Mouse (Mus musculus) myocyte (in vitro differentiated cells): ENCODE data around the gene Apba1. TPM values are rescaled to one million over a fixed set of nuclear protein-coding genes. Genes with fewer than 3 reads are reported as not detected.

Experiments used
- H3K27me3 ChIP-seq: one replicate; pipeline ENCODE4 v1.6.1; 2011; ENCODE audit not compliant: control insufficient read depth, insufficient read depth, insufficient read length
- H3K36me3 ChIP-seq: one replicate; pipeline ENCODE4 v1.6.1; 2011; ENCODE audit not compliant: control insufficient read depth, insufficient read depth
- H3K4me2 ChIP-seq: one replicate; pipeline ENCODE4 v1.6.1; 2011; ENCODE audit warnings: low read depth, control low read depth
- H3K4me3 ChIP-seq: one replicate; pipeline ENCODE4 v1.5.1; 2011; ENCODE audit warnings: mild to moderate bottlenecking, control low read depth, moderate library complexity
- H3K79me2 ChIP-seq: one replicate; pipeline ENCODE4 v1.6.1; 2011; ENCODE audit not compliant: control insufficient read depth, insufficient read depth
- H3ac ChIP-seq: one replicate; pipeline ENCODE4 v1.6.1; 2011; ENCODE audit not compliant: control insufficient read depth, insufficient read length
- CEBPB ChIP-seq: IDR thresholded peaks from 2 replicates; pipeline ENCODE4 v1.6.1; 2011; ENCODE audit warnings: mild to moderate bottlenecking, moderate library complexity; ENCODE audit not compliant: poor library complexity, insufficient read depth, severe bottlenecking
- E2F4 ChIP-seq: IDR thresholded peaks from one replicate; pipeline ENCODE4 v1.6.1; 2011; ENCODE audit warnings: mild to moderate bottlenecking, control low read depth, moderate library complexity; ENCODE audit not compliant: insufficient read depth
- MAX ChIP-seq: IDR thresholded peaks from one replicate; pipeline ENCODE4 v1.6.1; 2011; ENCODE audit warnings: low read depth, mild to moderate bottlenecking, control low read depth
- MYOD1 ChIP-seq, 3 experiments: IDR thresholded peaks; one replicate each; pipeline ENCODE4 v1.6.1; 2011; ENCODE audit warnings: control low read depth in 2 of 3, low read depth in 2 of 3, mild to moderate bottlenecking in 2 of 3, moderate library complexity in 1 of 3; ENCODE audit not compliant: insufficient read length in 2 of 3, control insufficient read depth in 1 of 3
- MYOG ChIP-seq, 3 experiments: IDR thresholded peaks; one replicate each; pipeline ENCODE4 v1.6.1; 2011; ENCODE audit warnings: control low read depth in 2 of 3, low read depth in 2 of 3, mild to moderate bottlenecking in 2 of 3; ENCODE audit not compliant: insufficient read length in 2 of 3, control insufficient read depth in 1 of 3, insufficient read depth in 1 of 3
- POLR2A ChIP-seq: IDR thresholded peaks from one replicate; pipeline ENCODE4 v1.6.1; 2011; ENCODE audit warnings: low read depth, mild to moderate bottlenecking, control low read depth, moderate library complexity; ENCODE audit not compliant: insufficient read length
- POLR2AphosphoS2 ChIP-seq: IDR thresholded peaks from one replicate; pipeline ENCODE4 v1.6.1; 2011; ENCODE audit warnings: low read depth, control low read depth; ENCODE audit not compliant: insufficient read length
- REST ChIP-seq: IDR thresholded peaks from one replicate; pipeline ENCODE4 v1.6.1; 2011; ENCODE audit warnings: mild to moderate bottlenecking, control low read depth, moderate library complexity; ENCODE audit not compliant: insufficient read depth, insufficient read length
- SRF ChIP-seq: IDR thresholded peaks from one replicate; pipeline ENCODE4 v1.6.1; 2011; ENCODE audit warnings: low read depth; ENCODE audit not compliant: control insufficient read depth, insufficient read length
- TCF12 ChIP-seq: IDR thresholded peaks from one replicate; pipeline ENCODE4 v1.6.1; 2011; ENCODE audit warnings: mild to moderate bottlenecking, control low read depth; ENCODE audit not compliant: poor library complexity, insufficient read depth, severe bottlenecking
- TCF3 ChIP-seq: IDR thresholded peaks from one replicate; pipeline ENCODE4 v1.6.1; 2011; ENCODE audit warnings: low read depth, control low read depth; ENCODE audit not compliant: insufficient read length
- USF1 ChIP-seq: IDR thresholded peaks from one replicate; pipeline ENCODE4 v1.6.1; 2011; ENCODE audit warnings: low read depth, mild to moderate bottlenecking, control low read depth, moderate library complexity
- polyA plus RNA-seq: library from polyadenylated mRNA; unstranded; fragments of >200 nt; fragmentation: generic; extraction: Trizol; gene quantifications from one replicate; pipeline ENCODE4 v1.2.1, GENCODE M21; 2012; ENCODE audit warnings: missing spikeins

Apba1 gene
- polyA plus RNA-seq, 1 experiment, result 0.13 TPM

DNA sequence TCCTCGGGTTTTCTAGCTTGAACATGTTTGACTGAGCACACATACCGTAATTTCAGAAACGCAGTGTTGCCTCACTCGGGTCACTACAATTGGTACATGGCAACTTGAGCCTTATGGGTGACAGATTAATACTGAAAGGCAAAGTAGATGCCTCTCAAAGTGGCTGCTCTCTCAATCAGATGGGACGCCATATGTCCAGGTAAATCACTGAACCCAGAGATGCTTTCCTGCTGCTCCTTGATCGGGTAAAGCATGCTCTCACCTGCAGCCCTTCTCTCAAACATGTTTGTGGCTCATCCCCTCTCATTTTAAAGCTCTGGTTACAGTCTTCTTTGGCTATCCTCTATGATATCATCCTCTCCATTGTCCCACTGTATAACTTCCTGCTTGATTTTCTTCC, 4.7 kb downstream of the Apba1 start:
- H3K27me3 ChIP-seq, result peaks cover 43% of the 10 kb centered on the region
- TF ChIP-seq USF1 (no peak), MYOD1 (IDR thresholded peaks at IDR 0.05; ENCODE audit: control insufficient read depth in 1 of 3, insufficient read length in 2 of 3, low read depth in 2 of 3) (no peak), MAX (no peak), POLR2A (no peak), CEBPB (no peak), POLR2AphosphoS2 (no peak), TCF12 (no peak), SRF (no peak), MYOG (IDR thresholded peaks at IDR 0.05; ENCODE audit: control insufficient read depth in 1 of 3, insufficient read depth in 1 of 3, insufficient read length in 2 of 3, low read depth in 2 of 3) (no peak)
- no peaks in the 10 kb centered on the region for H3K79me2 ChIP-seq
- H3K4me2 ChIP-seq, result no peak overlapping the region
- no peak overlapping the region for H3ac ChIP-seq
- no peak overlapping the region for H3K4me3 ChIP-seq
- H3K36me3 ChIP-seq, result no peaks in the 10 kb centered on the region

DNA sequence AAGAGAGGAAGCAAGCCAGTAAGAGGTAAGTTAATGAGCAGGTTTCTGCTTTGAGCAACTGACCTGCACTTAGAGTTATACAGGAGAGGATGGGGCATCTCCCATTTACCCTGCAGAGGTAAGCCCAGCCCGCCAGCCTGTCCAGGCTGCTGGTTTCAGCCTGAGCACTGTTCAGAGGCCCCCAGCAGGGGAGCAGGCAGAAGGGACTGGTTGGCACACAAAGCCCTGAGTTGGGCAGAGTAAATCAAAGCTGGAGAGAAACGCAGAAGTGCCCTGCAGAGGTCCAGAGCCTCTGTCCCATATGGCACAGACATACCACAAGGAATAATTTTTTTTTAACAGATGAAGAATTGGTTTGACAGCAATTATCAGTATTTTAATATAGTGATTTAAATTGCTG, 5.4 kb downstream of the Apba1 start:
- TF ChIP-seq MYOD1 (IDR thresholded peaks at IDR 0.05; ENCODE audit: control insufficient read depth in 1 of 3, insufficient read length in 2 of 3, low read depth in 2 of 3) (no peak), TCF12 (no peak), POLR2AphosphoS2 (no peak), MYOG (IDR thresholded peaks at IDR 0.05; ENCODE audit: control insufficient read depth in 1 of 3, insufficient read depth in 1 of 3, insufficient read length in 2 of 3, low read depth in 2 of 3) (no peak), E2F4 (no peak), REST (no peak), USF1 (no peak), CEBPB (no peak), SRF (no peak), MAX (no peak), POLR2A (no peak), TCF3 (no peak)
- Histone ChIP-seq H3K4me3 (no peak overlapping the region), H3K79me2 (no peaks in the 10 kb centered on the region), H3K27me3 (peaks cover 41% of the 10 kb centered on the region), H3K4me2 (no peak overlapping the region), H3K36me3 (no peaks in the 10 kb centered on the region), H3ac (no peak overlapping the region)

DNA sequence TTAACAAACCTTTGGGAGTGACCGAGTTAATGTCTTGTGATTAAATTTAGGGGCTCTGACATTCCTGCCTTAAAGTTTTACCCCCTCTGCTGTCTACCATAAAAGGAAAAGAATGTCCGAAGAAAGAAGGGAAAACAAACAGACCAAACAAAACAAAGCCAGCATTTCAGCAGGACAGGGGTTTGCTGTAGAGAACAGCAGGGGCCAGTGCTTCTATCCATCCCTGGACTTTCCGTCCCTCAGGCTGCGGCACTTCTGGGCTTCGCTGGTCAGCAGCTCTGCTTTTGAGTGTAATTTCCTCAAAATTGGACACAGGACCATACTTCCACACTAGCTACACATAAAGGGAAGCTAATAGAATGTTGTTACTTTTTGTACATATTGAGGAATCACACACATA, 10.2 kb downstream of the Apba1 start:
- Histone ChIP-seq H3K79me2 (no peaks in the 10 kb centered on the region), H3K36me3 (no peaks in the 10 kb centered on the region), H3K4me3 (no peak overlapping the region), H3ac (no peak overlapping the region), H3K27me3 (peaks cover 20% of the 10 kb centered on the region), H3K4me2 (no peak overlapping the region)
- TF ChIP-seq MYOD1 (IDR thresholded peaks at IDR 0.05; ENCODE audit: control insufficient read depth in 1 of 3, insufficient read length in 2 of 3, low read depth in 2 of 3) (no peak), E2F4 (no peak), SRF (no peak), USF1 (no peak), POLR2AphosphoS2 (no peak)

DNA sequence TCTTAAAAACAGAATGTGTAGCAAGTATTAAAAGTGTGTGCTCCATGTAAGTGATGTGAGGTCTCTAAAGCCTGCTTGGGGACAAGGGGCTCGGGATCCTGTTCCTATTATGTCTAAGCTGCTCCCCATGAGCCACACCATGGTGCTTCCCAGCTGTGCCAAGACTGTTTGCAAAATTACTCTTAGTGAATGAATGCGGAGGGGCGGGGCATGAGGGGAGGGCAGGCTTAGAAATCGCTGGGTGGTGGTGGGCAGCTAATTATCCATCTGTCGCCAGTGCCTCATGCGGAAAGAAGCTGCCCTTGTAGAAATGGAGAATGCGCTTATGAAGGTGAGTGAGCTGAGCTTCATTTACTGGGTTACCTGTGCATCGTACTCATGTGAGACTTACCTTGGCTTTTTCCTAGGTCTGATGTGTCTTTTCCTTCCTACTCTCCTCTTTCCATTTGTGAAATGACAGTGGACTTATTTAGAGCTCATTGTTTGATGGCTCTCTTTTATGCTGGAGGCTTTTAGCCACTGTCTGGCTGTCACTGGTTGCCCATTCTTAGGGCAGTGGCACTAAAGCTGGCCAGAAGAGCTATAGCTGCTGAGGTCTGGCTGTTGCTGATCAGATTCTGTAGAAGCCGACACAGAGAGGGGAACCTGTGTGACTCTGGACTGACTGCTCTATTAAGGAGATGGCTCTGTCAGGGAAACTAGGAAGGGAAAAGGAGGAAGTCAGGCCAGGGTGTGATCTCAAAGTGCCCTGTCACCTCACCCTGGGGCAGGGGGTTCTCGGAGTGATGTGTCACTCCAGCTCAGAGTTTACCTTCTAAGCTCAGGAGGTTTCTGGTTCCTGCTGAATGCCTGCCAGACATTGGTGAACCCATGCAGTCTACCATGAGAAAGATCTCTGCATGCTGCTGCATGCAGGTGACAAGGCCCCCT, 12.1 kb downstream of the Apba1 start:
- Histone ChIP-seq H3ac (no peak overlapping the region), H3K4me2 (no peak overlapping the region), H3K27me3 (peaks cover 6% of the 10 kb centered on the region), H3K4me3 (no peak overlapping the region), H3K36me3 (no peaks in the 10 kb centered on the region), H3K79me2 (no peaks in the 10 kb centered on the region)
- TF ChIP-seq POLR2A (no peak), REST (no peak), MYOD1 (IDR thresholded peaks at IDR 0.05; ENCODE audit: control insufficient read depth in 1 of 3, insufficient read length in 2 of 3, low read depth in 2 of 3) (no peak), TCF12 (no peak), TCF3 (no peak), MYOG (IDR thresholded peaks at IDR 0.05; ENCODE audit: control insufficient read depth in 1 of 3, insufficient read depth in 1 of 3, insufficient read length in 2 of 3, low read depth in 2 of 3) (no peak), SRF (no peak), CEBPB (no peak), USF1 (no peak), MAX (no peak), POLR2AphosphoS2 (no peak), E2F4 (no peak)

DNA sequence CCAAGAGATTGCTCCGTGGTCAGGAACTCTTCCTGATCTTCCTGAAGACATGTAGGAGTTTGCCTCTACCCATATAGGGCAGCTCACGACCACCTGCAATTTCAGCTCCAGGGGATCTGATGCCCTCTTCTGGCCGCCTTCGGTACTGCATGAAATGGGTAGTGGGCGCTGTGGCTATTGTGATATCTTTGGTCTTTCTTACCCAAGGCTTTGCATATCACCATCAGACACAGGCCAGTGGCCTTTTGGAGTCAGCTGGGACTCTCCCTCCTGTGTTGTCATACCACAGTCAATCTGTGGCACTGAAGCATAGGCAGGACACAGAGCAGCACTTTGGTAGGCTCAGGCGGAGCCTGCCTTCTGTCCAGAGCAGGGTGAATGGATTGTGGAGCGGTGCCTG, 13.3 kb downstream of the Apba1 start:
- Histone ChIP-seq H3K79me2 (no peaks in the 10 kb centered on the region), H3ac (no peak overlapping the region), H3K4me2 (no peak overlapping the region), H3K4me3 (no peak overlapping the region), H3K36me3 (no peaks in the 10 kb centered on the region), H3K27me3 (no peaks in the 10 kb centered on the region)
- TF ChIP-seq POLR2AphosphoS2 (no peak), POLR2A (no peak), SRF (no peak), TCF12 (no peak)
